Mouse (Mus musculus): ENCODE data around the gene Ctse.

Gene Ctse

DNA sequence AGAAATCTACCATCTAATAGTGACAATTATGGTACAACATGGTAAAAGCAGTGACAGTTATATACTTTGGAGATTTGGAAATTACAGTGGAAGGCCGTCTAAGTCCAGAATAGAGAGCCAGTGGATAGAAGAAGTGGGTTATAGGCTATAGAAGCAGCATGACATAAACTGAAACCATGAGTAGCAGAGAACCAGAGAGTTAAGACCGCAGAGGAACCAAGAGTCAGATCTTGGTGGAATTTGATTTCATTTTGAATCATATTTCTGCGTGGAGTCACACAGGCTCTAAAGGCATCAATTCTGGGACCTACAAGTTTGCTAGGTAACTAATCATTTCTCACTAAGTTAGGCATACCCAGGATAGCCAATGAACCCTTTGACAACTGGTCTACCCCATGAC, 60.7 kb downstream of the Ctse start:
- in situ Hi-C loops (cut with MboI, MseI) = no loop called here

DNA sequence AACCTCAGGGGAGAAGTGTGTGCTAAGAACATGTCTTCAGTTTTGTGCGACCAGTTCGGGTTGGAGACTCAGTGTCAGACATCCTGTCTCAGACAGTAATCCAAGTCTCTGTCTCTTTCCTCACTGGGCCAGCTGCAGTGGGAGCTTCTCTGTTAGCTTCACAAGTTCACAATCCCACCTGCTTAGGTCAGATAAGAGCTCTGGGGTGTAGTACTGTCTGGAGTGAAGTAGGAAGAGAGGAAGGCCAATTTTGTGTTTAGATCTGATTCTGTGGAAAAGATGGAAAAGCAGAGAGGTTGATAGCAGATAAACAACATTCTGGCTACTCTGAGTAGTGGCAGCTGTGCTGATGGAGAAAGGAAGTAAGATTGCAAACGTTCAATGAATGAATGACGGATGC, 61.5 kb downstream of the Ctse start:
- in situ Hi-C loops (cut with MboI, MseI) = no loop called here

DNA sequence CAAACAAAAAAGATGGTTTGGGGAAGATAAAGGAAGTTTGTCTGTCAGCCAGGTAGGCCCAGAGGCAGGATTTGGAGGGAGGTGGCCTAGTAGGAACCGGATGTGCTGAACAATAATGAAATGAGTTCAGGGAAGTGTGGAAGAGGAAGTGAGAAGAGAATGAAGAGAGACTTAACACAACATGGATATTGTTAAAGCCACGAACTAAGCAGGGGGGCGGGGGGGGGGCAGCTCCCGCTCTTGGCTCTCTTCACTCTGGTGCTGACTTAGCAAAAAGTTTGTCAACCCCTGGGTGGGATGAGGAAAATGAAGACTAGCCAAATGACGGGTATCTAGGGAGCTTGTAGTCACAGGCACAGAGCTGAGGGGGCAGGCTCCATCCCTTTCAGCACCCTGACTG, 62.3 kb downstream of the Ctse start:
- in situ Hi-C loops (cut with MboI, MseI) = no loop called here

- in situ Hi-C loops (cut with MboI, MseI) = no loop called here
Observed at GRCm38 (mm10) chr1:131701391-131701790, 63.3 kb downstream of the Ctse start.

GRCm38 (mm10) chr1:131702094-131702766, 64.1 kb downstream of the Ctse start:
- in situ Hi-C loops (cut with MboI, MseI) = no loop called here

- in situ Hi-C loops (cut with MboI, MseI) = no loop called here
Observed at GRCm38 (mm10) chr1:131703482-131703881, 65.4 kb downstream of the Ctse start.

- in situ Hi-C loops (cut with MboI, MseI) = no loop called here
Observed at GRCm38 (mm10) chr1:131708338-131708737, 70.2 kb downstream of the Ctse start.

DNA sequence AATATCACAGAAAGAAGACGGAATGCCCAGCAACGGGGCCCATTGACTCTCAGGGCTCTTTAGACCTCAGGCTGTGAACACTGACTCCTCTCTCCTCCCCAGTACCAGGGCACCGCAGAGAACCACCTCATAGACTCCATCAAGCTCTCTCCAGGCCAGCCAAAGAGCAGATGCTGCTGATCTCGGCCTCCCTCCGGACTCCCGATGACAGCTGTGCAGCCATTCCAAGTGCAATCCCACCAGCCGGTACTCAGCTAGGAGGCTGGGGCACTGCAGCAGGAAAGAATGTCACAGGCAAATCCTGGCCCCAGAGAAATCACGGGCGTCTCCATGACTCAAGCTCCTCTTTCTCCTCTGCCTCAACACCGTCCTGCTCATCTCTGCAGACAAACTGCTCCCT, 73.4 kb downstream of the Ctse start:
- in situ Hi-C loops (cut with MboI, MseI) = loop anchor here (5.0 to 10.0 kb wide), 2 partner anchors 171 to 353 kb away; partner anchors contain the start of gene Mfsd4a

DNA sequence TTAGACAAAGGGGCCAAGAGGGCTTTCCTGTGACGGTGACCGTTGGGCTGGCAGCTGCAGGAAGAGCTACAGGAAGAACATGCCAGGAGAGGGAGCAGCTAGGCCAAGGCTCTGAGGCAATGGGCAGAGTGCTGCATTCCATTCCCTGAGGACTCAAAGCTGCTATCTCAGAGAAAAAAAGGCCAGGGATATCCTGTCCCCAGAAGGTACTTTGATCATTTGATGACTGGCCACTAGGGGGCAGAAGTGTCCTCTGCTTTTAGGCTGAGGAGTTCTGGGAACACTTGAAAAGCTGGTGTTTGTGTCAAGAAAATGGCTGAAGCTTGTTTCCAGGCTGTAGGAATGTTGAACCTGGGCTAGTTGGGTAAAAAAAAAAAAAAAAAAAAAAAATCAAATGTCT, 74.3 kb downstream of the Ctse start:
- in situ Hi-C loops (cut with MboI, MseI) = loop anchor here (5.0 to 10.0 kb wide), 2 partner anchors 170 to 352 kb away; partner anchors contain the start of gene Mfsd4a

DNA sequence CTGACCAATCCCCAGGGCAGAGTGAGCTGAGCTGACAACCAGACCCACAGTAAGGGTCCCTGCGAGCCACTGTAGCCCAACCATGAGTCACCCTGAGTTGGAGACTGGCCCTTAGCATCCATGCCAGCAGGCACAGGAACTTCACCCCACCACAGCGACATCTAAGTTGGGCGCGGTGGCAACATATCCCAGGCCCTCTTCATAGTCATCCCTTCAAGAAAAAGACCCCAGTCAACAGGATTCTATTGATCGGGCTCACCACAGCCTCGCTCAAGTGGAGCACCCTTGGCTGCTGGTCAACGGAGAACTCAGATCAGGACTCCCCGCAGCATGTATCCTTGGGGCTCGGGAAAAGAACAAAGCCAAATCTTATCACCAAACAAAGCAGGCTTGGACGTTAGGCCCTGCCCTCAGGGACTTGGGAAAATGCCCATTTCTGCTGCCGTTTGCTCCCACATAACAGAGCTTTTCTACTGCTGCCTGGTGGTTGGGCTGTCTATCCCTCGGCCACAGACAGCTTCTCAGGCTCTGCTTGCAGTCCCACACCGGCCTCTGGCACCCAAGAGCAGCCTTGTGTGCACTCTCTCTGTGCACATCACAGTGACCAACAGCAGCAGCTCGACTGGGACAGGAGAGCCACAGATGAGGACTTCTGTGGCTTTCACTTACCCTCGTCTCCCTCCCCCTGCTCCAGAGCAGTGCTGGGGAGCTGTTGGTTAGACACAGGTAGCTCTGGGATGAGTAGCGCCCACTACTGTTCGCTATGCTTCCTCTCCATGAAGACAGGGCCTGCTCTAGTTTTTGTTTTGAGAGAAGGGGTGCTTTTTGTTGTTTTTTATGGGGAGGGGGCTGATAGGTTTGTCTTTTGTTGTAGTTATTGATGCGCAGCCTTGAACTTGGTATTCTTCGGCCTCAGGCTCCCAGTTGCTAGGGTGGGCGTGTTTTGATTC, 76.6 kb downstream of the Ctse start:
- in situ Hi-C loops (cut with MboI, MseI) = loop anchor here (5.0 to 10.0 kb wide), 2 partner anchors 168 to 350 kb away; partner anchors contain the start of gene Mfsd4a

DNA sequence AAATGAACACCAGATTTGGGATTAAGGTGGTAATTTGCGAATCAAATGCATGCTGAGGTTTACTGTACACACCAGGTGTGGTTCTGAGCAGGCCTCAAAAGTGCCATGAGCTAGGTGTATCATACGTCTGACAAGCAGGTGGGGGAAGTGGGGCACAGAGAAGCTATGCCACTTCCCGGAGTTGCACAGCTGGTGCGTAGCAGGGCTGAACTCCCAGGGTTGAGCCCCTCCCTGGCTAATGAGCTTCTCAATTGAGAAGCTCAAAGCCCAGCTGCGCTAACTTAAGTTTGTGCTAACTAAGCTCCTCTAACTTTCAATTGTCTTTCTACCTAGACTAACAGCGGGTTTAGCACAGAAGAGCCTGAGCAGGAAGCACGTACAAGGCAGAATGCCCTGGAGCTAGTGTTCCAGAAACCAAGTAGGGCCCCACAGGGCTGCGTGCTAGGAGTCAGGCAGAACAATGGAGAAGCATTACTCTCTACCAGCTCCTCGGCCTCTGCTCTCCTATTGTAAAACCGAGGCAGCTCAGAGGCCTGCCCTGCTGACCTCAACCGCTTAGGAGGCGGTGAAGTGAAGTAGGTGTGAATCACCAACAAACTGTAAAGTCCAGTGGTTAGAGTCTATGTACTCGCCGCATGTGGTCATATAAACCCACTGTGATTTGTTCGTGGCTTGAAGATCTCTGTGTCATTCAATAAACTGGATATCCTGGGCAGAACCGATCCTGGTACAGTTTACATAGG, 81.0 kb downstream of the Ctse start:
- in situ Hi-C loops (cut with MboI, MseI) = loop anchor here (10.0 kb wide), 1 partner anchor 346 kb away; the partner anchor contains the start of gene Mfsd4a

DNA sequence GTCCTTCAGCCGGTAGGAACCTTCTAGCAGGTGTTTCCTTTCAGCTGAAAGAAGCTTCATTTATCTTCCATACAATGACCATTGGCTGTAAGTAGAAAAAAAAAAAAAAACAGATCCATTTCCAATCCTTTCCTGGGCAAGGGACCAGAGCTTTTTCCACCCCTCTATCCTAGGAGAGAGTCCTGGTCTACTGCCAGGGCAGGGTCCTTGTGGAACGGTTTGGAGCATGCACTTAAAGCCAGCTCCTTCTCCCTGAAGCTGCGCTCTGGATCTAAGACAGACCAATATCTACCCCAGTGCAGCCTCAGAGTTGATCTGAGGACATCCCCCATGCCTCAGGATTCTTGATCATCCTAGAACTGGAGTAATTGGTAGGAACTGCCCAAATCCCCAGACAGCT, 83.9 kb downstream of the Ctse start:
- in situ Hi-C loops (cut with MboI, MseI) = no loop called here

DNA sequence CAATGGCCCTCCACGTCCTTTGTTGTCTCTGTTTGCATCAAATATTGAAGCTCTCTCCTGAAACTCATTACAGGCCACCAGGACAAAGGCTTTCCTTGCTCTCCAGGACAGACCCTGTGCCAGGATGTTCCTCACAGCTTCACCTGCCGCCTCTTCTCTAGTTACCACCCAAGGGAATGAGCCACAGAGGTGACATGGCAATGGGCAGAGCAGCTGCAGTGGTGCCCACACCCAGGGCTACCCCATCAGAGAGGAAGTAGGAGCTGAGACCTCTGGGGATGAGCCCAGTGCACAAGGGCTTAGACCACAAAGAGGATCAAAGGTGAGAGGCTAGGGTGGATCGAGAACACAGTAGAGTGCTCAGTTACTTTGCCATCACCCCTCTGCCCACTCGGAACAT, 85.4 kb downstream of the Ctse start:
- in situ Hi-C loops (cut with MboI, MseI) = no loop called here
